Mouse (Mus musculus): ENCODE measurements around the gene Pnmt. TPM values are rescaled to one million over a fixed set of nuclear protein-coding genes. Genes with fewer than 3 reads are reported as not detected.

Gene Pnmt
- polyA plus RNA-seq, 1 experiment from 2014 or later, result 0.24 TPM

DNA sequence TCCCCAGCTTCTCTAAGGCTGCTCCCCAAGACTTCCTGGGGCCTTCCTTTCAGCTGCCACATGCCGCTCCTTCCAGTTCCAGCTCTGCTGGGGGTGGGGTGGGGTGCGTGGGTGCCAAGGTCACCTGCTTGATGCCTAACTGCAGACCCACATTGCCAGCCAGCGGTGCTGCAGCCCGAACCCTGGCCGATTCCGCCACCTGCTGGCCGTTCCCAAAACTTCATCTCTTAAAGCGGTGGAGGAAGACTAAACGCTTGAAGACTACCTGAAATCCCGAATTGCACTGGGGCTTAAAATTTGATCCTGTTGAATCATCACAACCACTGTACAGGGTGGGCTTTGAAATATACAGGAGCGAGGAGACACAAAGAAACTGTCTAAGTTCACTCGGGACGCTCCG lies 41.0 kb upstream of the Pnmt start:
- ATAC-seq (replicated peaks; ENCODE audit: insufficient number of reproducible peaks, low FRiP score, low TSS enrichment, low read depth) (no peak), DNase-seq (ENCODE audit: low spot score) (peak; percentile 84)
- no peak overlapping the region for H3K4me3 ChIP-seq (ENCODE audit: low read depth, low read length)
- no peak overlapping the region for H3K9ac ChIP-seq (replicated peaks; ENCODE audit: low read length)
- H3K9me3 ChIP-seq (replicated peaks; ENCODE audit: control insufficient read depth, low read length), result no peaks in the 10 kb centered on the region
- peak overlapping the region; percentile 4; the same call in 1 of the 2 replicates for H3K4me2 ChIP-seq (ENCODE audit: low read depth, low read length)
- H3K27me3 ChIP-seq (ENCODE audit: control insufficient read depth, insufficient read depth, low read length), result peaks cover 68% of the 10 kb centered on the region
- no peaks in the 10 kb centered on the region for H3K36me3 ChIP-seq (replicated peaks; ENCODE audit: control insufficient read depth, insufficient read depth, low read depth, low read length)
- H3K4me1 ChIP-seq (ENCODE audit: control insufficient read depth, insufficient read depth, low read length), result peaks cover 11% of the 10 kb centered on the region
- WGBS, result 2% methylated on average over 14 of the region's 14 CpGs
- H3K27ac ChIP-seq (replicated peaks; ENCODE audit: low read depth, low read length), result no peak overlapping the region

DNA sequence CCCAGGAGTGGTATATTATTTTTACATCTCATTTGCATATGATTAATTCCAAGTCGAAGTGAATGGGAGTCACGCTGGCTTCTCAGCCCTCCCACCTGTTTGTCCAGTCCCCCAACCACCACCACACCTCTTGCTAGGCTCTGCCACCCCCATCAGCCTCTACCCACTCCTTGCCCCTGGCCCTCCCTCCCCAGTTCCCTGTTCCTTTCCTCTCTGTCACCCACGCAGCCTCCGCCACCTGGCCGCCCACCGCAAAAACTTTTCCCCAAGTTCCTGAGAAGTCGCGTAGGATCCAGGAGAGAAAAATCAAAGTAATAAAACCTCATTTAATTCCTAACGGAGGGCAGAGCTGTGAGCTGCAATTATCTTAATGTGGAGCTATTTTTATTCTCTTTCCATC lies 40.1 kb upstream of the Pnmt start:
- ATAC-seq (replicated peaks; ENCODE audit: insufficient number of reproducible peaks, low FRiP score, low TSS enrichment, low read depth), result no peak
- peaks cover 70% of the 10 kb centered on the region for H3K27me3 ChIP-seq (ENCODE audit: control insufficient read depth, insufficient read depth, low read length)
- no peak overlapping the region for H3K4me2 ChIP-seq (ENCODE audit: low read depth, low read length)
- no peak overlapping the region for H3K4me3 ChIP-seq (ENCODE audit: low read depth, low read length)
- 13% methylated on average over 9 of the region's 9 CpGs for WGBS
- no peaks in the 10 kb centered on the region for H3K36me3 ChIP-seq (replicated peaks; ENCODE audit: control insufficient read depth, insufficient read depth, low read depth, low read length)
- no peaks in the 10 kb centered on the region for H3K9me3 ChIP-seq (replicated peaks; ENCODE audit: control insufficient read depth, low read length)
- peaks cover 11% of the 10 kb centered on the region for H3K4me1 ChIP-seq (ENCODE audit: control insufficient read depth, insufficient read depth, low read length)
- no peak overlapping the region for H3K27ac ChIP-seq (replicated peaks; ENCODE audit: low read depth, low read length)
- no peak overlapping the region for H3K9ac ChIP-seq (replicated peaks; ENCODE audit: low read length)
- no peak for DNase-seq (ENCODE audit: low spot score)

- H3K9ac ChIP-seq (replicated peaks; ENCODE audit: low read length), result no peak overlapping the region
- no peak overlapping the region for H3K4me3 ChIP-seq (ENCODE audit: low read depth, low read length)
- peaks cover 9% of the 10 kb centered on the region for H3K4me1 ChIP-seq (ENCODE audit: control insufficient read depth, insufficient read depth, low read length)
- no peaks in the 10 kb centered on the region for H3K9me3 ChIP-seq (replicated peaks; ENCODE audit: control insufficient read depth, low read length)
- peaks cover 71% of the 10 kb centered on the region for H3K27me3 ChIP-seq (ENCODE audit: control insufficient read depth, insufficient read depth, low read length)
- no peak overlapping the region for H3K27ac ChIP-seq (replicated peaks; ENCODE audit: low read depth, low read length)
- DNase-seq (ENCODE audit: low spot score) (no peak), ATAC-seq (replicated peaks; ENCODE audit: insufficient number of reproducible peaks, low FRiP score, low TSS enrichment, low read depth) (no peak)
- H3K36me3 ChIP-seq (replicated peaks; ENCODE audit: control insufficient read depth, insufficient read depth, low read depth, low read length), result no peaks in the 10 kb centered on the region
- no peak overlapping the region for H3K4me2 ChIP-seq (ENCODE audit: low read depth, low read length)
- WGBS, result 8% methylated on average over 10 of the region's 12 CpGs
These were observed 38.7 kb upstream of the Pnmt start for GRCm38 (mm10) chr11:98347385-98348082.

DNA sequence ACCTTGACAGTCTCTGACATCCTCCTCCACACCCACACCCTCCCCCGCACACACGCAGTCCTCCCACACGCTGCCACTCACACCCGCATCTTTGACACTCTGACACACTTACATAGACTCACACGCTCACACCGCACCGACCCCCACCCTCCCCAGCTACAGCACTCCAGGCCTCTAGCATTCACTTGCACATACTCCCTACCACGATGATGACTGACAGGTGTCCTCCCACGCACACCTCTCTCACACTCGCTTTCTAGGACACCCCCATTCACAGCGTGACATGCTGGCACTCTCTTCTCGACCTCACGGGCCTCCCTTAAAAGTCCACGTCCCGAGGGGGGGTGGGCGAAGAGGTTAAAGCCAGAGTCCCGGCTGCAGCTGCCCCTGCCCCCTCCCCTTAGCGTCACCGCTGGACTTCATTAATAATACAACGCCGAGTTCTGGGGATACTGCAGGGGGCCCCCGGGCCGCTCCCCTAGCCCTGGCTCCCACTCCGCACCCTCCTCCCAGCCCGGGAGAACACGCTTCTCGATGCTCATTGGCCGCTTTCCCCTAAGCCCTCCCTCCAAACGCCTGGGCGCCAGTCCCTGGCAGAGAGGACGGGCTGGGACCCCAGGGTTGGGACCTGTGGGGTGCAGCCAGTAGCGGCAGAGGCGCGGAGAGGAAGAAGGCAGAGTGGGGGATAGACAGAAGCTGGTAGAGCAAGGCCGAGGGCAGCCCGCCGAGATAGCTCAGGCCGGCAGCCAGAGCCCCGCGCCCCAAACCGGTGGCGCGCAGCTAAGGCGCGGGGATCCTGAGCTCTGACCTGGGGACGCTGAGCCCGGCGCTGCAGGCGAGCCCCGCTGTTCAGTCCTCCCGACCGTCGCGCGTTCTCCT lies 37.9 kb upstream of the Pnmt start, which contains the start of gene Ppp1r1b:
Gene Ppp1r1b (plus strand): TSS at position 322 of the 879 bp plus-strand sequence.
- Histone ChIP-seq H3K9ac (replicated peaks; ENCODE audit: low read length) (peak within 1 kb of the TSS; percentile 32), H3K4me1 (ENCODE audit: control insufficient read depth, insufficient read depth, low read length) (peaks cover 9% of the 10 kb centered on the region), H3K4me2 (ENCODE audit: low read depth, low read length) (peak within 1 kb of the TSS; percentile 94), H3K27ac (replicated peaks; ENCODE audit: low read depth, low read length) (no peak within 1 kb of the TSS), H3K9me3 (replicated peaks; ENCODE audit: control insufficient read depth, low read length) (no peaks in the 10 kb centered on the region), H3K4me3 (ENCODE audit: low read depth, low read length) (peak within 1 kb of the TSS; percentile 43), H3K36me3 (replicated peaks; ENCODE audit: control insufficient read depth, insufficient read depth, low read depth, low read length) (no peaks in the 10 kb centered on the region), H3K27me3 (ENCODE audit: control insufficient read depth, insufficient read depth, low read length) (peaks cover 72% of the 10 kb centered on the region)
- WGBS, result under 1% methylated on average over 49 of the region's 55 CpGs
- no peak; the same call in 1 of the 2 replicates for ATAC-seq (replicated peaks; ENCODE audit: insufficient number of reproducible peaks, low FRiP score, low TSS enrichment, low read depth)
- peak; percentile 64 for DNase-seq (ENCODE audit: low spot score)

DNA sequence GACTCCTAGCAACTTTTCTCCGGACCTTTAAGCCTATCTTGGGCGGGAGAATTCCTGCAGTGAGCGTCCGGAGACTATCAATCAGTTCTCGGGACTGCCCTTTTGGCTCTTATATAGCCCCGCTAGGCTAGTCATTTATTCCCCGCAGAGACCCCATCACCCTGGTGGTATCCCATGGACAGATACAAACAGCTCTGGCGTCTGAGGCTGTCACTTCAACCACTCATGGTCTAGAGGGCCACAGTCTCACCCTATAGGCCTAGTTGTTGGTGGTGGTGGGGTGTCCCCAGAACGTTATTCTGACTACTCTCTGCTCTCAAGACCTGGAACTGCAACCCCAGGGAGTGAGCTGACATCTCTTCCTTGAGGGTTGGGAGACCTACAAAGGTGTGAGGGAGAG lies 36.9 kb upstream of the Pnmt start:
- Histone ChIP-seq H3K9ac (replicated peaks; ENCODE audit: low read length) (no peak overlapping the region), H3K27me3 (ENCODE audit: control insufficient read depth, insufficient read depth, low read length) (peaks cover 74% of the 10 kb centered on the region), H3K4me2 (ENCODE audit: low read depth, low read length) (no peak overlapping the region), H3K36me3 (replicated peaks; ENCODE audit: control insufficient read depth, insufficient read depth, low read depth, low read length) (no peaks in the 10 kb centered on the region), H3K27ac (replicated peaks; ENCODE audit: low read depth, low read length) (no peak overlapping the region), H3K9me3 (replicated peaks; ENCODE audit: control insufficient read depth, low read length) (no peaks in the 10 kb centered on the region), H3K4me1 (ENCODE audit: control insufficient read depth, insufficient read depth, low read length) (peaks cover 9% of the 10 kb centered on the region), H3K4me3 (ENCODE audit: low read depth, low read length) (no peak overlapping the region)
- ATAC-seq (replicated peaks; ENCODE audit: insufficient number of reproducible peaks, low FRiP score, low TSS enrichment, low read depth), result no peak
- no peak for DNase-seq (ENCODE audit: low spot score)
- WGBS, result 3% methylated on average over 9 of the region's 9 CpGs

DNA sequence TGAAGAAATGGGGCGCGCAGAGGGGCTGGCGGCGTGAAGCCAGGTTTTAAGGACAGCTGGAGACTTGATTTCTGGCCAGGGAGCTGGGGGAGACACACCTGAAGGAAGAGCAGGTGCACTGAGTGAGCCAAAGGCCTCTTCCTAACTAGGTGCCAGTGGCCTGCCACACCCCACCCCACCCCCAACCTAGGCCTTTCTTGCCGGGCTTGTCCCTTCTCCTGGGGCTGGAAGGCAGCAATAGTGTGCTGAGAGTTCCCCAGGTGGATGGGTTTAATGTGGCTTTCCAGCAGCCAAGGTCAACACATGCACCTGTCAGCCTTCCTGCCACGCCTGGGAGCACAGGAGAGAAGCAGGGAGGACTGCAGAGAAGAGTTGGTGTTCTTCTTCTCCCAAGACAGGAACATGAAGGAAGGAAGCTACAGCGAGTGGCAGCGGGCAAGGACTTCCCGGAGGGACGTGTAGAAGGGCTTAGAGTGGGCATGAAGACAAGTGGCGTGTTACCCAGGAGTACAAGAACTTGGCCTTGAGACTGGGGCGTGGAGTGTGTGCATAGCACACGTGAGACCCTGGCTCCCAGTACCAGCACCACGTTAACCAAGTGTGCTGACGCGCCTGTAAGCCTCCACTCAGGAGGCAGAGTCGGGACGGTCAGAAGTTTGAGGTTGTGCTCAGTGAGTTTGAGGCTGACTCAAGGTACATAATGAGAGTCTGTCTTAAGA lies 33.8 kb upstream of the Pnmt start:
- Histone ChIP-seq H3K27me3 (ENCODE audit: control insufficient read depth, insufficient read depth, low read length) (peaks cover 53% of the 10 kb centered on the region), H3K9ac (replicated peaks; ENCODE audit: low read length) (no peak overlapping the region), H3K36me3 (replicated peaks; ENCODE audit: control insufficient read depth, insufficient read depth, low read depth, low read length) (no peaks in the 10 kb centered on the region), H3K4me2 (ENCODE audit: low read depth, low read length) (no peak overlapping the region), H3K4me3 (ENCODE audit: low read depth, low read length) (no peak overlapping the region), H3K4me1 (ENCODE audit: control insufficient read depth, insufficient read depth, low read length) (peaks cover 9% of the 10 kb centered on the region), H3K27ac (replicated peaks; ENCODE audit: low read depth, low read length) (no peak overlapping the region), H3K9me3 (replicated peaks; ENCODE audit: control insufficient read depth, low read length) (no peaks in the 10 kb centered on the region)
- ATAC-seq (replicated peaks; ENCODE audit: insufficient number of reproducible peaks, low FRiP score, low TSS enrichment, low read depth) (no peak), DNase-seq (ENCODE audit: low spot score) (no peak)
- WGBS, result 67% methylated on average over 18 of the region's 18 CpGs

GRCm38 (mm10) chr11:98353651-98354211 lies 32.5 kb upstream of the Pnmt start:
- 29% methylated on average over 8 of the region's 8 CpGs for WGBS
- no peaks in the 10 kb centered on the region for H3K9me3 ChIP-seq (replicated peaks; ENCODE audit: control insufficient read depth, low read length)
- peaks cover 3% of the 10 kb centered on the region for H3K4me1 ChIP-seq (ENCODE audit: control insufficient read depth, insufficient read depth, low read length)
- H3K36me3 ChIP-seq (replicated peaks; ENCODE audit: control insufficient read depth, insufficient read depth, low read depth, low read length), result no peaks in the 10 kb centered on the region
- no peak for DNase-seq (ENCODE audit: low spot score)
- H3K9ac ChIP-seq (replicated peaks; ENCODE audit: low read length), result no peak overlapping the region
- no peak overlapping the region for H3K4me2 ChIP-seq (ENCODE audit: low read depth, low read length)
- ATAC-seq (replicated peaks; ENCODE audit: insufficient number of reproducible peaks, low FRiP score, low TSS enrichment, low read depth), result no peak
- H3K27ac ChIP-seq (replicated peaks; ENCODE audit: low read depth, low read length), result no peak overlapping the region
- H3K4me3 ChIP-seq (ENCODE audit: low read depth, low read length), result no peak overlapping the region
- peaks cover 40% of the 10 kb centered on the region for H3K27me3 ChIP-seq (ENCODE audit: control insufficient read depth, insufficient read depth, low read length)
